Mouse (Mus musculus) c-Kit-positive CD71-positive TER-119-negative erythroid progenitor cells, embryonic 14.5 days (primary cell): ENCODE measurements around the gene Armt1.

Experiments used
- DNase-seq: peaks from one replicate; pipeline ENCODE4 v3.0.0-alpha.2; 2013; ENCODE audit warnings: low read depth

The Armt1 gene

DNA sequence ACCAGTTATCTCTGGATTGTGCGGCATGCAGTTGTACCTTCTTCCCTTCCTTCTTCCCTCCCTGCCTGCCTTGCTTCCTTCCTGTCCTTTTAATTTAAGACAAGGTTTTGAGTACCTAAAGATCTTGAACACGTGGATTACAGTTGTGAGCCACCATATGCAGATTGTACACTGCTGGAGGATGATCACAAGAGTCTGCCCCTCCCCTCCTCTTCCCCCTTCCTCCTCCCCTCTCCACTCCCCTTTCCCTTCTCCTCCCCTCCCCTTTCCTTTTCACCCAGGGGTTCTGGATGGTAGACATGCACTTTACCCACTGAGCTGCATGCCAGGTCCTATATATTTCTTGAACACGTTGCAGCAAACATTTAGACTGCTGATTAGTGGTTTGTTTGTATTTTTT lies 3.1 kb downstream of the Armt1 start:
- DNase-seq: no peak

DNA sequence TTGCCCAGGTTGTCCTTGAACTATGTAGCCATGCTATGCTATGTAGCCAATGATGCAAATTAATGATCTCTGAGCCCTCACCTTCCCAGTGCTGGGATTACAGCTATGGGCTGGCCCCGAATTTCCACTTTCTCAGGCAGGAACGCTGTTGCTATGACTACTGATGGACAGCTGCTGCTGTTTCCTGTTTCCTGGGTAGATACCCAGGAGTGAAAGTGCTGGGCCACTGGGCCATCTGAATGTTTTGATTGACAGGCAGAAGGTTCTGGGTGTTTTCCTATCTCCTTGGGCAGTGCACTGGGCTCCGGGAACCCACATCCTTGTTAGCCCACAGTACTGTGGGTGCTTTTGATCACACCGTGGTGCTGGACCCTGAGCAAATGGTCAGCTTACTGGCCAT lies 24.1 kb downstream of the Armt1 start:
- DNase-seq: no peak

DNA sequence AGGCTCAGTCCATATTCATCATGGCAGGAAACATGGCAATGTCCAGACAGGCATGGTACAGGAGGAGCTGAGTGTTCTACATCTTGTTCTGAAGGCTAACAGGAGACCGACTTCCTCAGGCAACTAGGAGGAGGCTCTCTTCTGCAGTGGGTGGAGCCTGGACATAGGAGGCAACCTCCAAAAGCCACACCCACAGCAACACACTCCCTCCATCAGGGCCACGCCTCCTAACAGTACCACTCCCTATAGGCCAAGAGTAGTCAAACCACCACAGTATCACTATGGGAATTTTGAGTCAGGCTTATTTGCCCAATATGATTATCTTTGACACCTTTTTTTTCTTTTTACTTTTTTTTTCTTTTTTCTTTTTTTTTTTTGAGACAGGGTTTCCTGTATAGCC lies 27.9 kb downstream of the Armt1 start:
- peak; percentile 30 for DNase-seq

DNA sequence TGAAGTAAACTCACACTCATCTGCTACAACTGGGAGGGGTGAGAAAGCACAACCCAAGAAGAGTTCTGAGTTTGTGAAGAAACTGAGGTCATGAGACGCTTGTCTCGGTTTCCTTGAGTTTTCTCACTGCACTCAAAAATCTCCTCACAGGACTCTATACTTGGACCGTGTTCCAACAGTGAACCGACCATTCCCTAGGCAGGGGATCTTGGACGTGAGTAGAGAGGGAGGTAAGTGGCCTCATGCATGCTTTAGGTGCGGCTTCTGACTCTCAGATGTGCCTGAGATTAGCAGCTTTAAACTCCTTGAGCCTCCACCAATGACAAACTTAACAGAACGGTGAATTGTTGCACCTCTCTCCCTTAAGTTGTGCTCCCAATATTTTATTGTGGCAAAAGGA lies 33.5 kb downstream of the Armt1 start:
- no peak for DNase-seq

DNA sequence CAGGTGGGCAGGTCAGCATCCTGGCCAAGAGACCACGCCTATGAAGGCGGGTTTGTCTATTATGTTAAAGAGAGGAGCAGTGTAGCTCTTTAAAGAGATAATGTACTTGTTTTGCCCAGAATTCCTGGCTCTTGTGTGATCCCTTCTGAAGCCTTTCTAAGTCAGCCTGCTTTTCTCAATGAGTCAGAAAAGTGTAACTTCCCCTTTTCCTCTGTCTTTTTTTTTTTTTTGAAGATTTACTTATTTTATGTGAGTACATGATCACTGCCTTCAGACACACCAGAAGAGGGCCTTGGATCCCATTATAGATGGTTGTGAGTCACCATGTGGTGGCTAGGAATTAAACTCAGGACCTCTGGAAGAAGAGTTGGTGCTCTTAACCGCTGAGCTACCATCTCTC lies 37.1 kb downstream of the Armt1 start:
- no peak for DNase-seq

DNA sequence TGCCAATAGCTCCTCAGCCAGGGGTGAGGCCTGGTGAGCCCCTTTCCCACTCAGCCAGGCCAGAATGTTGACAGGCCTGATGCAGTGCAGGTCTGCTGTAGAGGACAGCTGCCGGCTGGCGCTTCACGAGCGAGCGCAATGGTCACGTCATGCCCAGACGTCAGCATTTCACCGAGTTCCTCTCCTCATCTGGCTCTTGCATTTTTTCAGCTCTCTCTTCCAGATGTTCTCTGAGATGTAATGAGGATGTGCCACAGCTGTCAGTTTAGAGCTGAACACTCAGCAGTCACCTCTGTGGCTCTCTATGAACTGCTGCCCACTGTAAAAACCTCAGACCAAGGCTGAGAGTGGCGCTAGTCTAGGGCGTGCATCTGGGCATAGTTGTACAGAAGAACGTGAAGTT lies 41.3 kb downstream of the Armt1 start:
- DNase-seq: no peak

DNA sequence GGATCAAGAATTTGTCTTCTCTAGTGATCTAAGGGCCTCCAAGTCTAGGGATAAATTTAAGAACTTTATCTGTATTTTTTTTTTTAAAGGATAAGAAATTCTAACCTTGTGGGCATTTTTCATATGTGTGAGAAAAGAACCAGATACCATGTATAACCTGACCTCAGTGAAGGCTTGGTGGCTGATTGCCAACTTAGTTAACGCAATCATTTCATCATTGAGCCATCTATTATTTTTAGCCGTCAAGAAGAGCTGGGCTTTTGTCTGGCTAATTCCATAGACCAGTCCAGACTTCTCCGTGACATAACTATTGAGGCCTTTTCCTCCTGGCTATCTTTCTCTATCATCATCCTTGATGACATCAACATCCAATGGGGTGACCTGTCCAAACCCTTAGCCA lies 43.2 kb downstream of the Armt1 start:
- DNase-seq: no peak

DNA sequence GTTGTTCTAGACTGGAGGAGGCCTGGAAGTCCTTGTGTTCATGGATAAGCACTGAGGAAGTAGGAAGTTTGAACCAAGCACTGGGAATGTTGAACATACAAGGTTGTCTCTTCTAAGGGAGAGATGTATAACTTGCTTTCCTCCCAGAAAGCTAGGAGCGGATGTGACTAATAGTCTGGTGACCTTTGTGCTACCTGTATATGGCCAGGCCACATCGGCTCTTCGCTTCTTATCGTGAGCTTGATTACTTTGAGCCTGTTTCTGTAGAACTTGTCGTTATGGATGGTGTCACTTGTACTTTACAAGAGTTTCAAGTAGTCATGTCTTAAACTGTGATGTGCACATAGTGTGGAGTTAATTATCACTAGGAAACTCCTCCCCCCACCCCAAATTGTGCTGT lies 44.3 kb downstream of the Armt1 start:
- no peak for DNase-seq

DNA sequence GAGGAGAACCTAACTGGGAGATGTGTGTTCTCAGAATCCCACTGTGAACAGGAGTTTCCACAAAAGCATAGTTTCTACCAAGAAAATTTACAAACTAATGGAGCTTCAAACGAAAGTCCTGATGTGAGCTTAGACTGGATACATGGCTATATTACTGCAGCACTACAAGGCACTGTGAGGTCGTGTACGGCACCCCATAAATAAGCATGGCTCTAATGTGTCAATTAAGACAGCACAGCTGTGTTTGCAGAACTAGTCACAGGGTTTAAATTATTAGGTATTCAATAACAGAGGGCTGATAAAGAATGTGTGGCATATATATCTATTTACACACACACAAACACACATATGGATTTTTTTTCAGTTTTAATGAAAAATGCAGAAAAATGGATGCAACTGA lies 48.7 kb downstream of the Armt1 start:
- DNase-seq: no peak

DNA sequence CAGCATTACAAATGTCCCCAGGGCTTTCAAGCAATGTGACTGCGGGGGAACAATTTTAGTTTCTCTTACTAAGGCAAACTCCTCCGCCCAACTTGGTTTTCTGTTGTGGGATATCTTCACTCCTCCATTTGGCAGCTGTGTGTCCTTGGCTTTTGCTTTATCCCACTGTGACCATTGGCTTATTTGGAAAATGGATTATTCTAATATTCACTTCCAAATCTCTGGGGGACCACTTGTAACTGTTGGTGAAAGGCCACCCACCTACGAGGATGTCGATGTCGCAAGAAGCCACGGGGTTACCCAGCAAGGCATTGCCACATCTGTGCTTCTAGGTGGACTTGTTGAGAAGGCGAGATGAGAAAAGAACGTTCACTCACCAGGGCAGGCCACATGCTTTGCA lies 49.4 kb downstream of the Armt1 start:
- no peak for DNase-seq

DNA sequence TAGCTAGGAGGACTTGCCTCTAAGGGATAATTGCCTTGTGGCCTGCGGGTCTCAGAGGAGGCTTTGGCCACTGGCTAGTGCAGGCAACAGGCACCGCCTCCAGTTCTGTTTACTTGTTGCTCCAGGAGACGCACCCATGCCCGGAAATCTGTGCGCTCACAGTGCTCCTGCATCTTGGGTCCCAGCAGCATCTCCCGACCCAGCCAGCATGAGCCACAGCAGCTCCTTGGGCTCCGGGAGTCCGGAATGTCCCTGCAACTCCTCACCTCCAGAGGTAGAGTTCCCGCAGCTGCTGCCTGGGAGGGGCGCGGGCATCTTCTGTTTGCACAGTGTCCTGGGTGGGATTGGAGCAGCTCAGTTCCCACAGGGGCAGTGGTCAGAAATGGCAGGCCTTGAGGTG lies 50.1 kb downstream of the Armt1 start, which contains the start of gene Ccdc170:
Gene Ccdc170, plus strand, starts transcription at position 148 of the 400 bp plus-strand sequence.
- DNase-seq: no peak

DNA sequence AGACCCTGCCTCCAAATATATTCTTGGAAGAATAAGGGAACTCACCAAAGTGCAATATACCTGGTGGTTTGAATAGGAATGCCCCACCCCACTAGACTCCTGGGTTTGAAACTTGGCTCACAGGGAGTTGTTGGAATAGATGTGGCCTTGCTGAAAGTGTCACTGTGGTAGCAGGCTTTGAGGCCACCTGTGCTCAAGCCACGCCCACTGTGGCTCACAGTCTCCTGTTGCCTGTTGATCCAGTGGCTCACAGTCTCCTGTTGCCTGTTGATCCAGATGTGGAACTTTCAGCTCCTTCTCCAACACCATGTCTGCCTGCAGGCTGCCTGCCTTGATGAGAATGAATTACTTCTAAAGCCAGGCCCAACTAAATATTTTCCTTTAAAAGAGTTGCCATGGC lies 51.6 kb downstream of the Armt1 start:
- DNase-seq: no peak

DNA sequence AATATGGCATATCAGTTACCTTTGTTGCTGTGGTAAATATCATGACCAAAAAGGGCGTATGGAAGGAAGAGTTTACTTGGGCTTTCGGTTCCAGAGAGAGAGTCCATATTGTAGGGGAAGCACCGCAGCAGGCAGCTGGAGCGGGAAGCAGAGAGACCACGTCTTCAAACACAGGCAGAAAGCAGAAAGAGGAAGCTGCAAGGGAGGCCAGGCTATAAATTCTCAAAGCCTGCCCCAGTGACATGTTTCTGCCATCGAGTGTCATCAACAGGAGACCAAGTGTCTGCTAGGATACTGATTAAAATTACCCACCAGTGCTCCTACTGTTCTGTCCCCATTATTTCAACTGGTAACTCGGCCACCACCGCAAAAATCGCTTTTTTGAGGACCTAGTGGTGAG lies 52.7 kb downstream of the Armt1 start:
- DNase-seq: no peak

DNA sequence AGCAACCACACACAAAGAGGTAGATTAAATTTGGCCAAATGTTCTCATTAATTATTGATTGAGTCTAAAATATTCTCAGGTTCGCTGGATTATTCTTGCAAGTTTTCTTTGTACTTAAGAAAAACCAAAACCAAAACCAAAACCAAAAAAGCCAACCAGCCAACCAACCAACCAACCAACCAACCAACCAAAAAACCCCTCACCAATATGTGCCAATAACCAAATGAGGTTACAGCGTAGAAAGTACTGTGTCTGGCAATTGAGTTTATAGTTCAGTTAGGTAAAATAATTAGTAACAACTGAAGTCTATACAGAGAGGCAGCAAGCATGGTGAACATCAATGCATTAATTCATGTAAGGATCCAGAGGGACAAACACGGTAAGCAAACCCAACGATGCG lies 57.6 kb downstream of the Armt1 start:
- no peak for DNase-seq

DNA sequence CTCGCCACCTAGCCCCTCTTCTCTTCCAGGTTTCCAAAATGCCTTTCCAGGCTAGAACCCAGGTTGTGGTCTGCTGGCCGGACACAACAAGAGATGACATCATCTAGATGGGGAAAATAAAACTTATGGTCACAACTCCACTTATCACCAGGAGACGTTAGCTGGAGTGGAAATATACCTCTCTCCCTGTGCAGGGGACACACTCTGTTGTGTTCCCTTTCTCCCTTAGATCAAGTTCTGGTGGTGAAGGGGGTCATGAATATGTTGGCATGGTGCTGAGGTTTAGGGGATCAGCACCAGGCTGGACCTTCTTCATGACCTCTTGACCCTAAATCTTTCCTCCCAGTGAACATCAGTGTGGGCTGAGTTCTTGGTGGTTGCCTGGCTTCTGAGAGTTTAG lies 59.0 kb downstream of the Armt1 start:
- DNase-seq: no peak

DNA sequence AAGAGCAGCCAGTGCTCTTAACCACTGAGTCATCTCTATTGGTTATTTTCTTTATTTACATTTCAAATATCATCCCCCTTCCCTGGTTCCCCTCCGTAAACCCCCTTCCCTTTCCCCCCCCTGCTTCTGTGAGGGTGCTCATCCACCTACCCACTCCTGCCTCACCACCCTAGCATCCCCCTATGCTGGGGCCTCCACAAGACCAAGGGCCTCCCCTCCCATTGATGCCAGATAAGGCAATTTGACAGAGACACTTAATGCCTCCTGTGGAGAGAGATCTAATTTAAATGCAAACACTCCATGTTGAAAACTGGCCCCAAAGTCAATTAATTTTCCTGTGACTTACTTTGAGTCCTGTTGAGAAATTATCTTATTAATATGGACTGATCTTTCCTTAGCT lies 59.8 kb downstream of the Armt1 start:
- DNase-seq: no peak

DNA sequence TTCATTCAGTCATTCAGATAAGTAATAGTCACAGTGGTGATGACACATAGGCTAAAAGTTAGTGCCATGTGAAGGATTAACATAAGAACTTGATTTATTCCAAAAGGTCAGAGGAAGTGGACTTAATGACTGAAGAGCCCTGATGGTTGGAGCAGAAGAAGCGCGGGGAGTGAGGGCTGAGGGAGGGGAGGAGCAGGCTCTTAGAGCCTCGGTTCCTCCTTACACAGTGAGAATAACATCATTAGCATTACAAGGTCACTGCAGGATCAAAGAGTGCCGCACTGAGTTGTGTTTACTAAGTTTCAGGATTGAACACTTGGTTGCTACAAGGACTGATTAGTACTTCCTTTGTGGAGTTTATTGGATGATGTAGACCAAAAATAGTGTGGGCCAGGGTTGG lies 60.6 kb downstream of the Armt1 start:
- DNase-seq: no peak

DNA sequence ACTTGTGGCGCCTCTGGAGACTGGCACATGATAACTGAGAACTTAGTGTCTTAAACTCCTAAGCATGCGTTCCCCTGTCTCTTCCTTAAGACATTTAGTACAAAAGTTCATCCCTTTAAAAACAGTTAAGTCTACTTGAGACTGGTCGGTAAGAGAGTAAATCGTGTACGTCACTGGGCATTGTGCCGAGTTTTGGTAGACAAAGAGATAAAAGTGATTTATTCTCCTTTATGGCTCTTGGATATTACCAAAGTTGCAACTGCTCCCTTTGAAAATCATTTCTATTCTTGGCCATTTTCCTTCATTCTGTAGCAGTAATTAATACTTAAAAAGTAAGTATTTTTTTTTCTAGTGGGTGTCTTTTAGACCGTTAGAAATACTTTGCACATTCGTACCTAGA lies 71.0 kb downstream of the Armt1 start:
- DNase-seq: no peak
